Mouse (Mus musculus) limb, embryonic 10.5 days (tissue): ENCODE data around the gene Timm29. TPM values are rescaled to one million over a fixed set of nuclear protein-coding genes. Genes with fewer than 3 reads are reported as not detected.

Experiments used
- DNase-seq: peaks from one replicate; pipeline ENCODE4 v3.0.0-alpha.2; 2017; ENCODE audit warnings: low spot score
- H3K27ac ChIP-seq: fragments of 300-500 bp; sonication (generic); 2 replicates; pipeline ENCODE4 v1.5.1; 2016; ENCODE audit warnings: mild to moderate bottlenecking
- H3K27me3 ChIP-seq: fragments of 300-500 bp; sonication (generic); 2 replicates; pipeline ENCODE4 v1.6.1; 2016; ENCODE audit warnings: low read depth, mild to moderate bottlenecking; ENCODE audit not compliant: poor library complexity, severe bottlenecking
- H3K36me3 ChIP-seq: fragments of 300-500 bp; sonication (generic); 2 replicates; pipeline ENCODE4 v1.6.1; 2016; ENCODE audit warnings: mild to moderate bottlenecking, moderate library complexity
- H3K4me1 ChIP-seq: fragments of 300-500 bp; sonication (generic); 2 replicates; pipeline ENCODE4 v1.6.1; 2016
- H3K4me3 ChIP-seq: fragments of 300-500 bp; sonication (generic); 2 replicates; pipeline ENCODE4 v1.5.1; 2016; ENCODE audit warnings: mild to moderate bottlenecking, moderate library complexity
- H3K9me3 ChIP-seq: fragments of 300-500 bp; sonication (generic); replicated peaks from 2 replicates; pipeline ENCODE4 v1.6.1; 2016; ENCODE audit warnings: mild to moderate bottlenecking
- WGBS: fragments of 180-500 bp; shearing (Covaris S2); methylation state at CpG from one replicate; pipeline ENCODE4 v1.1.7; 2016; 5-methylcytosine and 5-hydroxymethylcytosine counted together
- microRNA counts: library from miRNA; unstranded; fragments of <30 nt; microRNA quantifications from one replicate; lab custom pipeline; 2017
- microRNA-seq: library from miRNA; unstranded; fragments of <30 nt; microRNA quantifications from one replicate; pipeline ENCODE4, GENCODE M21; 2017
- polyA plus RNA-seq: library from polyadenylated mRNA; unstranded; fragments of >200 nt; fragmentation: Nextera tagmentation; extraction: Ambion mirVana; gene quantifications from 2 replicates; pipeline ENCODE4 v1.2.1, GENCODE M21; 2016

Gene Timm29
- polyA plus RNA-seq, 1 experiment from 2014 or later = 35.7 TPM

DNA sequence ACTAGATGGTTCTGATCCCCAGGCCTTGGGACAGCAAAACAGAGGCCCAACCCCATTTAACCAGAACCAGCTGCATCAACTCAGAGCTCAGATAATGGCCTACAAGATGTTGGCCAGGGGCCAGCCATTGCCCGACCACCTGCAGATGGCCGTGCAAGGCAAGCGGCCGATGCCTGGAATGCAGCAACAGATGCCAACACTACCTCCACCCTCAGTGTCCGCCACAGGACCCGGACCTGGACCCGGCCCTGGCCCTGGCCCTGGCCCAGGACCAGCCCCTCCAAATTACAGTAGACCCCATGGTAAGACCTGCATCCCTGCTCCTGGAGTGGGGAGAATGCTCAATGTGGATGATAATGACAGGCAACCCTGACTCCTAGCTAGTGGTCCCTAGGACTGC, 43.1 kb downstream of the Timm29 start:
- no peak for DNase-seq
- 92% methylated on average over 7 of the region's 7 CpGs for WGBS
- peaks cover 97% of the 10 kb centered on the region for H3K36me3 ChIP-seq

DNA sequence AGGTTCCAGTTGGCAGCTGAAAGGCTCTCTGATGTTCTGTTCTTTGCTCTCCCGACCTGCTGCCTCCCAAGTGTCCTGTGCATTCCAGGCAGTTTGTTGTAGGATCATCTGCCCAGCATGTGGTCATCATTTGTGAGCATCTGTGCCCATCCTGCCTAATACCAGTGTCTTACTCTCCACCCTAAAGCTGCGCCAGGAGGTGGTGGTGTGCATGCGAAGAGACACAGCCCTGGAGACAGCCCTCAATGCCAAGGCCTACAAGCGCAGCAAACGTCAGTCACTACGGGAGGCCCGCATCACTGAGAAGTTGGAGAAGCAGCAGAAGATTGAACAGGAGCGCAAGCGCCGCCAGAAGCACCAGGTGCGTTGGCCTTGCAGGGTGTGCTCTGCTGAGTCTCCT, 46.5 kb downstream of the Timm29 start:
- no peaks in the 10 kb centered on the region for H3K9me3 ChIP-seq
- H3K27me3 ChIP-seq = no peaks in the 10 kb centered on the region
- H3K36me3 ChIP-seq = peaks cover 100% of the 10 kb centered on the region
- WGBS = 96% methylated on average over 11 of the region's 11 CpGs
- no peak overlapping the region for H3K4me3 ChIP-seq
- no peak overlapping the region for H3K27ac ChIP-seq
- H3K4me1 ChIP-seq = no peaks in the 10 kb centered on the region
- DNase-seq = no peak

More for the DNA sequence above, 43.1 kb downstream of the Timm29 start:
- Histone ChIP-seq H3K27ac (no peak overlapping the region), H3K27me3 (no peaks in the 10 kb centered on the region), H3K4me1 (no peaks in the 10 kb centered on the region), H3K4me3 (no peak overlapping the region), H3K9me3 (no peaks in the 10 kb centered on the region)

MicroRNA genes within 50 kb of the gene (microRNA counts, 519-probe panel; counts per million panel counts)
- microRNA mmu-miR-1946b (lab: Ali Mortazavi, UCI) = 684 counts per million, percentile 72 among the panel's probes with 10 or more counts

Small RNAs within 50 kb of the gene (microRNA-seq; reads per million reads assigned to microRNA genes)
- gene Mir1946b = not detected

Other genes starting within 250 kb of the Timm29 start
- gene Ilf3, start 224.9 kb upstream of the Timm29 start, polyA plus RNA-seq = 320 and 362 TPM in 2 replicates
- gene Qtrt1, start 180.9 kb upstream of the Timm29 start, polyA plus RNA-seq = 66.2 and 79.0 TPM in 2 replicates
- gene Dnm2, start 167.8 kb upstream of the Timm29 start, polyA plus RNA-seq = 71.7 and 79.7 TPM in 2 replicates
- gene Tmed1, start 82.5 kb upstream of the Timm29 start, polyA plus RNA-seq = 130 and 137 TPM in 2 replicates
- 3.6 and 4.3 TPM in 2 replicates for gene AB124611, start 66.5 kb upstream of the Timm29 start, polyA plus RNA-seq
- gene Carm1, start 45.8 kb upstream of the Timm29 start, polyA plus RNA-seq = 85.8 and 100 TPM in 2 replicates
- 17.6 and 26.2 TPM in 2 replicates for gene Yipf2, start 106 bp downstream of the Timm29 start, polyA plus RNA-seq
- gene Smarca4, start 23.4 kb downstream of the Timm29 start, polyA plus RNA-seq = 169 and 171 TPM in 2 replicates
- 55.2 and 57.3 TPM in 2 replicates for gene Ldlr, start 130.8 kb downstream of the Timm29 start, polyA plus RNA-seq
- 225 and 232 TPM in 2 replicates for gene Spc24, start 167.6 kb downstream of the Timm29 start, polyA plus RNA-seq
- 22.7 and 24.2 TPM in 2 replicates for gene Kank2, start 206.0 kb downstream of the Timm29 start, polyA plus RNA-seq
- gene Angptl8, start 242.8 kb downstream of the Timm29 start, polyA plus RNA-seq = 1.2 and 1.6 TPM in 2 replicates